Mouse (Mus musculus): ENCODE results near the gene Krt80.
A peak's percentile ranks its signal among the peaks of the same experiment; 100 is the strongest.

Krt80 gene

GRCm38 (mm10) chr15:101317814-101318500 is 52.0 kb downstream of the Krt80 start:
- DNase-seq (ENCODE audit: low spot score in 2 of 2) = no peak

- DNase-seq (ENCODE audit: low spot score in 2 of 2) = no peak
These were observed 52.8 kb downstream of the Krt80 start for GRCm38 (mm10) chr15:101316913-101317813.

GRCm38 (mm10) chr15:101316279-101316912 is 53.6 kb downstream of the Krt80 start:
- DNase-seq (ENCODE audit: low spot score in 2 of 2) = no peak

GRCm38 (mm10) chr15:101315832-101316231 is 54.1 kb downstream of the Krt80 start:
- DNase-seq (ENCODE audit: low spot score in 2 of 2) = peak; percentile 94 to 96

- DNase-seq (ENCODE audit: low spot score in 2 of 2) = no peak
These were observed 54.6 kb downstream of the Krt80 start for GRCm38 (mm10) chr15:101315378-101315777.

GRCm38 (mm10) chr15:101312006-101312405 is 58.0 kb downstream of the Krt80 start:
- no peak for DNase-seq (ENCODE audit: low spot score in 2 of 2)

- DNase-seq (ENCODE audit: low spot score in 2 of 2) = peak in 1 of 2 experiments; percentile 37
These were observed 58.7 kb downstream of the Krt80 start for GRCm38 (mm10) chr15:101311087-101311770.

GRCm38 (mm10) chr15:101309493-101309892 is 60.5 kb downstream of the Krt80 start:
- DNase-seq (ENCODE audit: low spot score in 2 of 2) = no peak

GRCm38 (mm10) chr15:101308440-101309348 is 61.3 kb downstream of the Krt80 start:
- no peak for DNase-seq (ENCODE audit: low spot score in 2 of 2)

GRCm38 (mm10) chr15:101306459-101306858 is 63.5 kb downstream of the Krt80 start:
- DNase-seq (ENCODE audit: low spot score in 2 of 2) = peak; percentile 41 to 52

- DNase-seq (ENCODE audit: low spot score in 2 of 2) = no peak
These were observed 66.1 kb downstream of the Krt80 start for GRCm38 (mm10) chr15:101303830-101304229.

GRCm38 (mm10) chr15:101302201-101302600 is 67.8 kb downstream of the Krt80 start:
- DNase-seq (ENCODE audit: low spot score in 2 of 2) = no peak

GRCm38 (mm10) chr15:101300128-101300527 is 69.8 kb downstream of the Krt80 start:
- DNase-seq (ENCODE audit: low spot score in 2 of 2) = no peak

GRCm38 (mm10) chr15:101299480-101299960 is 70.4 kb downstream of the Krt80 start:
- DNase-seq (ENCODE audit: low spot score in 2 of 2) = no peak

GRCm38 (mm10) chr15:101298550-101298949 is 71.4 kb downstream of the Krt80 start:
- DNase-seq (ENCODE audit: low spot score in 2 of 2) = no peak

GRCm38 (mm10) chr15:101297988-101298387 is 72.0 kb downstream of the Krt80 start:
- DNase-seq (ENCODE audit: low spot score in 2 of 2) = no peak
